Mouse (Mus musculus) erythroblast, embryonic 14.5 days (primary cell): Measurements from ENCODE around the gene Oxct1.

Source experiments
- GATA1 ChIP-seq: IDR thresholded peaks from 2 replicates; pipeline ENCODE4 v1.6.1; 2012; ENCODE audit warnings: low read length, inconsistent platforms, mixed read lengths
- TAL1 ChIP-seq: IDR thresholded peaks from 3 replicates; pipeline ENCODE4 v1.6.1; 2012; ENCODE audit warnings: low read length, inconsistent platforms, mixed read lengths

DNA sequence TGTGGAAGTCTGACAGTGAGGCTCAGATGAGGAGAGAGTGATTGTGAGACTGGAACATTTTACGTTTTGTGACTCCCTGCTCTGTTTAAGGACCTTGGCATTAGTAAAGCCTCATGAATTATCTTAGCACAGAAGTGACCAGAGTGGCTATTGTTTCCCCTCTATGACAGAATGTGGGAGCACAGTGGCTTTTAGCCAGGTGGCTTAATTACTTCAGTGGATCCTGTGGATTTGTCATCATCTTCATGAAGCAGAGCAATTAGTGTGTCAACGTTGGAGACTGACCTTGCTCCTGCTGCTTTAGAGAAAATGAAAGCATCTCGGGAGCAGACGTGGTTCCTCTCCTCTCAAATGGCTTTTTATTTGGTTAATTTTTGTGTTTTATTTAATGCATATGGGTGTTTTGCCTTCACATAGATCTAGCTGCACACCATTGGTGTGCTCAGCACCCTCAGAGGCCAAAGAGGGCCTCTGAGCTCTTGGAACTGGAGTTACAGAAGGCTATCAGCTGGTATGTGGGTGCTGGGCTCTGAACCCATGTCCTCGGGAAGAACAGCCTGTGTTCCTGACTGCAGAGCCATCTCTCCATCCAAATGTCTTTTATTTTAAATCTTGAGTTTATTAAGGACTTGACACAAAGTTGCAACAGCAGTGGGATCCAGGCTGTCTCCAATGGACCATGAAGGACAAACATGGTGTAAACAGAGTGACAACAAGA, 41.2 kb downstream of the Oxct1 start:
- TF ChIP-seq GATA1 (no peak), TAL1 (no peak)
